In the genomic region with DNA sequence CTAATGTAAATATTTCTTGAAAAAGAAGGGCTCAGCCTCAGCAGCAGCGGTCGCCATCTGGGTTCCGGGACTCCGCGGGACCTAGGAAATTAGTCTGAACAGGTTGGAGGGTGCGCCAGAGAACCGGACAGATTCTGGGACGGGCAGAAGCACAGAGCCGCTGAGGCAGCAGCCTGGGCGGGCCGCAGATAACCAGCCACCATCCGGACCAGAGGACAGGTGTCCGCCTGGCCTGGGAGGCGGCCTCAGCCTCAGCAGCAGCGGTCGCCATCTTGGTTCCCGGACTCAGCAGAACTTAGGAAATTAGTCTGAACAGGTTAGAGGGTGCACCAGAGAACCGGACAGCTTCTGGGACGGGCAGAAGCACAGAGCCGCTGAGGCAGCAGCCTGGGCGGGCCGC, we compare ENCODE assay signal across 8 mouse cellular contexts.
DNase-seq lines count a peak whose midpoint lies in the region.
"Not testable (repeated sequence)": the region's sequence is repeated elsewhere in the genome, so short reads cannot be mapped to it uniquely, and the experiment has no call there.

No protein-coding gene starts in this region.

- DNase-seq in adrenal gland, adult 18-20 months (ENCODE audit: low spot score in 2 of 2): peak; percentile 14 to 37
- DNase-seq in cerebellum, adult 9-11 months: peak; percentile 20
- peak; percentile 18 for DNase-seq in gastrocnemius, postnatal 14 days
- DNase-seq in kidney, adult 18-20 months: peak; percentile 3
- peak; percentile 11 to 18 for DNase-seq in layer of hippocampus, postnatal 36 days
- peak; percentile 2 to 7 for DNase-seq in natural killer cell, adult 2 months (ENCODE audit: low spot score in 2 of 2)
- peak; percentile 7 to 53 for DNase-seq in spleen, postnatal 36 days (ENCODE audit: low spot score in 2 of 2)
- DNase-seq in urinary bladder, postnatal 10 days (ENCODE audit: low spot score): peak; percentile 42

- intact Hi-C loops in gastrocnemius, postnatal 14 days (cut with DNase I; ENCODE audit: low total_unique reads): not testable (repeated sequence)

Comparison
In these comparisons a context has a peak if more than half of its experiments do, and no peak if none do; other contexts are left out.
1. Peak in every context shown above with its lines: DNase-seq.